Mouse (Mus musculus): ENCODE data around the gene Gm10799. TPM values are rescaled to one million over a fixed set of nuclear protein-coding genes. Genes with fewer than 3 reads are reported as not detected.
A peak's percentile ranks its signal among the peaks of the same experiment; 100 is the strongest.
"Not testable (repeated sequence)": the region's sequence is repeated elsewhere in the genome, so short reads cannot be mapped to it uniquely, and the experiment has no call there.

Gm10799 gene
- polyA plus RNA-seq, 1 experiment from 2014 or later, result not detected

GRCm38 (mm10) chr2:104099231-104099585 lies 30.9 kb upstream of the Gm10799 start:
- Histone ChIP-seq H3K27ac (no peak overlapping the region), H3K9me3 (ENCODE audit: control insufficient read depth, low read length) (no peaks in the 10 kb centered on the region), H3K4me2 (replicated peaks) (no peak overlapping the region), H3K4me3 (replicated peaks; ENCODE audit: low read length) (no peak overlapping the region), H3K4me1 (replicated peaks; ENCODE audit: control insufficient read depth, insufficient read depth, low read length) (peaks cover 8% of the 10 kb centered on the region), H3K27me3 (ENCODE audit: control insufficient read depth, insufficient read depth, low read length) (no peaks in the 10 kb centered on the region), H3K36me3 (replicated peaks; ENCODE audit: control insufficient read depth, insufficient read depth) (no peaks in the 10 kb centered on the region), H3K9ac (no peak overlapping the region)
- no peak for DNase-seq (ENCODE audit: low spot score)
- 97% methylated on average over 2 of the region's 2 CpGs for WGBS
- no peak for ATAC-seq (ENCODE audit: low FRiP score)

- DNase-seq (ENCODE audit: low spot score), result no peak
- no peaks in the 10 kb centered on the region for H3K36me3 ChIP-seq (replicated peaks; ENCODE audit: control insufficient read depth, insufficient read depth)
- no peak overlapping the region for H3K4me3 ChIP-seq (replicated peaks; ENCODE audit: low read length)
- WGBS, result 43% methylated on average over 3 of the region's 3 CpGs
- no peak overlapping the region for H3K27ac ChIP-seq
- no peak for ATAC-seq (ENCODE audit: low FRiP score)
- H3K4me2 ChIP-seq (replicated peaks), result no peak overlapping the region
- H3K9me3 ChIP-seq (ENCODE audit: control insufficient read depth, low read length), result no peaks in the 10 kb centered on the region
- peaks cover 8% of the 10 kb centered on the region for H3K4me1 ChIP-seq (replicated peaks; ENCODE audit: control insufficient read depth, insufficient read depth, low read length)
- no peak overlapping the region for H3K9ac ChIP-seq
- H3K27me3 ChIP-seq (ENCODE audit: control insufficient read depth, insufficient read depth, low read length), result no peaks in the 10 kb centered on the region
These were observed 30.3 kb upstream of the Gm10799 start for GRCm38 (mm10) chr2:104098529-104099230.

- H3K4me1 ChIP-seq (replicated peaks; ENCODE audit: control insufficient read depth, insufficient read depth, low read length); H3K9me3 ChIP-seq (ENCODE audit: control insufficient read depth, low read length); DNase-seq (ENCODE audit: low spot score); H3K9ac ChIP-seq; H3K27ac ChIP-seq; H3K27me3 ChIP-seq (ENCODE audit: control insufficient read depth, insufficient read depth, low read length); H3K36me3 ChIP-seq (replicated peaks; ENCODE audit: control insufficient read depth, insufficient read depth); H3K4me3 ChIP-seq (replicated peaks; ENCODE audit: low read length); ATAC-seq (ENCODE audit: low FRiP score): not testable (repeated sequence)
- H3K4me2 ChIP-seq (replicated peaks), result peak overlapping the region; percentile 66; the same call in 1 of the 2 replicates
- 93% methylated on average over 4 of the region's 4 CpGs for WGBS
These were observed 29.0 kb upstream of the Gm10799 start for GRCm38 (mm10) chr2:104097396-104097795.

GRCm38 (mm10) chr2:104096796-104097195 lies 28.4 kb upstream of the Gm10799 start:
- H3K27me3 ChIP-seq (ENCODE audit: control insufficient read depth, insufficient read depth, low read length); H3K4me1 ChIP-seq (replicated peaks; ENCODE audit: control insufficient read depth, insufficient read depth, low read length); H3K4me3 ChIP-seq (replicated peaks; ENCODE audit: low read length); ATAC-seq (ENCODE audit: low FRiP score); H3K36me3 ChIP-seq (replicated peaks; ENCODE audit: control insufficient read depth, insufficient read depth); H3K9ac ChIP-seq; H3K9me3 ChIP-seq (ENCODE audit: control insufficient read depth, low read length); DNase-seq (ENCODE audit: low spot score); H3K27ac ChIP-seq: not testable (repeated sequence)
- WGBS, result 73% methylated on average over 1 of the region's 1 CpGs
- H3K4me2 ChIP-seq (replicated peaks), result peak overlapping the region; percentile 66

DNA sequence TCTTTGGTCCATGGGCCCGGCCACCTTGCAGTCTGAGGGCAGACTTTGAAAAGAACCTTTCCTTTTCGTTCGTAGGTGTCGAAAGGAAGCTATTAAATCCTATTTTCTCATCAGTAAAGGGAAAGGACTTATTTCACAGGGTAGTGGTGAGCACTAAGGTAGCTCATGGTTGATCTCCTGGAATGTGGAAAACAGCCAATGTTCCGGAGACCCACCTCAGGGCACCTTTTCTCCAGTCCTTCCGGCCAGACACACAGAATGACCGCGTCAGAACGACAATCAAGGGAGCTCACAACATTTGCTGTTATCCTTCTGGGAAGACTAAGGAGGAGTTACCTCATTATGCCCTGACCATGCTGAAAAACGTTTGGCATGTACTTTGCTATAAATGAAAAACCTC lies 27.9 kb upstream of the Gm10799 start:
- 45% methylated on average over 10 of the region's 10 CpGs for WGBS
- H3K4me2 ChIP-seq (replicated peaks), result peak overlapping the region; percentile 66
- H3K4me1 ChIP-seq (replicated peaks; ENCODE audit: control insufficient read depth, insufficient read depth, low read length), result peaks cover 8% of the 10 kb centered on the region
- H3K27me3 ChIP-seq (ENCODE audit: control insufficient read depth, insufficient read depth, low read length), result no peaks in the 10 kb centered on the region
- no peaks in the 10 kb centered on the region for H3K9me3 ChIP-seq (ENCODE audit: control insufficient read depth, low read length)
- no peak for ATAC-seq (ENCODE audit: low FRiP score)
- DNase-seq (ENCODE audit: low spot score), result no peak
- H3K27ac ChIP-seq, result peak overlapping the region; percentile 68
- no peaks in the 10 kb centered on the region for H3K36me3 ChIP-seq (replicated peaks; ENCODE audit: control insufficient read depth, insufficient read depth)
- H3K9ac ChIP-seq, result peak overlapping the region; percentile 57
- peak overlapping the region; percentile 40 for H3K4me3 ChIP-seq (replicated peaks; ENCODE audit: low read length)

DNA sequence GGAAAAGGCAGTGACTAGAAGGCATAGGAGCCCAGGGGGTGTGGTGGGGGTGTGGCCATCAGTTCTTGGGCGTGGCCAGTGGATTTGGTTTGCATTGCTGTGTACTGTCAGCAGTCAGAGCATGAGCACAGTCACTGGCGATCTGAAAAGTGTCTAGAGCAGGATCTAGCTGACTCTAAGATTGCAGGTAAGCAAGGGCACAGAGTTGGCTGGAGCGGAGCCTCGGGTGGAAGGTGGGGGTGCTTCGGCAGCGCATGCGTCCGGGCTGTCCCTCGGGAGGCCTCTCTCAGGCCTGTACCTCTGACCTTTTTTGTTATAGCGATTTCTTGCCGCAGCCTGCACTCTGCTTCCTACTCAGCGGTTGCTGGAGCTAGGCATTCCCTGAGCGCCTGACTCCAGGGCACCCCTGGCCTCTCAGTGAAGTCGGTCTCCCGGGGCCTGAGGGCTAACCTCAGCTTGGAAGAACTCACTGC lies 27.4 kb upstream of the Gm10799 start, which contains the start of gene Cd59a:
TSS of gene Cd59a (plus strand) at position 61 of the 473 bp plus-strand sequence.
- peak within 1 kb of the TSS; percentile 68 for H3K27ac ChIP-seq
- DNase-seq (ENCODE audit: low spot score) (peak; percentile 72), ATAC-seq (ENCODE audit: low FRiP score) (peak; percentile 88)
- H3K4me3 ChIP-seq (replicated peaks; ENCODE audit: low read length), result peak within 1 kb of the TSS; percentile 40
- peak within 1 kb of the TSS; percentile 66 for H3K4me2 ChIP-seq (replicated peaks)
- no peaks in the 10 kb centered on the region for H3K36me3 ChIP-seq (replicated peaks; ENCODE audit: control insufficient read depth, insufficient read depth)
- peaks cover 8% of the 10 kb centered on the region for H3K4me1 ChIP-seq (replicated peaks; ENCODE audit: control insufficient read depth, insufficient read depth, low read length)
- peak within 1 kb of the TSS; percentile 57 for H3K9ac ChIP-seq
- H3K9me3 ChIP-seq (ENCODE audit: control insufficient read depth, low read length), result no peaks in the 10 kb centered on the region
- WGBS, result 3% methylated on average over 15 of the region's 15 CpGs
- no peaks in the 10 kb centered on the region for H3K27me3 ChIP-seq (ENCODE audit: control insufficient read depth, insufficient read depth, low read length)

DNA sequence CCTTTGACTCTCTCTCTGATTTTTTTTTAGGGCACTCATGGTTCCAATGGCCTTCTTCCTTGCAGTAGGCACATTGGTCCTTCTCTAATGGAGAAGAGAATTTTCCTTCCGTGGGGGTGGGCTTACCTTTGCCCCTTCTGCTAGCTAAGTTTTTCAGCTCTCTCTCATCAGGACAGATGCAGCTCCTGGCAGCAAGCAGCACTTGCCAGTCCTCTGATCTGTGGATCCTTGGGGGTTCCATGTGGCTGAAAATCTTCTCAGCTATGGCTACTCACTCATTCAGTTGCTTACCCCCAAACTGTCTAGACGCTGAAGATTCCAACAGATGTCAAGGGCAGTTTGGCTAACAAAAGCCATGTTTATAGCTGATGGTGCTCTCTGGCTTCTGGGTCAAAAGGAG lies 25.0 kb upstream of the Gm10799 start:
- no peaks in the 10 kb centered on the region for H3K27me3 ChIP-seq (ENCODE audit: control insufficient read depth, insufficient read depth, low read length)
- H3K27ac ChIP-seq, result no peak overlapping the region
- no peak for DNase-seq (ENCODE audit: low spot score)
- no peaks in the 10 kb centered on the region for H3K36me3 ChIP-seq (replicated peaks; ENCODE audit: control insufficient read depth, insufficient read depth)
- no peak overlapping the region for H3K4me2 ChIP-seq (replicated peaks)
- H3K9ac ChIP-seq, result no peak overlapping the region
- 85% methylated on average over 2 of the region's 2 CpGs for WGBS
- no peak for ATAC-seq (ENCODE audit: low FRiP score)
- peaks cover 8% of the 10 kb centered on the region for H3K4me1 ChIP-seq (replicated peaks; ENCODE audit: control insufficient read depth, insufficient read depth, low read length)
- no peak overlapping the region for H3K4me3 ChIP-seq (replicated peaks; ENCODE audit: low read length)
- no peaks in the 10 kb centered on the region for H3K9me3 ChIP-seq (ENCODE audit: control insufficient read depth, low read length)

DNA sequence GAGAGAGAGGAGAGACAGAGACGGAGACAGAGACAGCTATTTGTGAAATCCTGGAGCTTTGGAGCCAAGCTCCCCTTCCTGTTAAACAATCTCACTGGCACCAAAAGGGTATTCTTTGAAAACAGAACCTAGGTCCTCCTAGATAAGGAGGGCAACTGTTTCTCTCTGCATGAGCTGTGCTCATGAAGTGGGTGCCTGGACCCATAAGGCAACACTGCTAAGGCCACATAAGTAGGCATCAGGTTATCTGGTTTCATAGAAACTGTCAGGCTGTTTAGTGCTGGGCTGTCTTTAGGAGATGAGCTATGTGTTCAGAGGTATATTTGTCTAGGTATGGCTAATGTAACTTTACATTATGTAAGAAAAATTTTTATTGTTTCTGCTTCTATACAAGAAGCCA lies 19.2 kb upstream of the Gm10799 start:
- not testable (repeated sequence) for H3K9ac ChIP-seq; H3K27me3 ChIP-seq (ENCODE audit: control insufficient read depth, insufficient read depth, low read length); H3K4me1 ChIP-seq (replicated peaks; ENCODE audit: control insufficient read depth, insufficient read depth, low read length); H3K27ac ChIP-seq; ATAC-seq (ENCODE audit: low FRiP score); H3K36me3 ChIP-seq (replicated peaks; ENCODE audit: control insufficient read depth, insufficient read depth); H3K4me3 ChIP-seq (replicated peaks; ENCODE audit: low read length); H3K9me3 ChIP-seq (ENCODE audit: control insufficient read depth, low read length); H3K4me2 ChIP-seq (replicated peaks); DNase-seq (ENCODE audit: low spot score)
- WGBS, result 93% methylated on average over 1 of the region's 1 CpGs

GRCm38 (mm10) chr2:104084027-104084426 lies 15.7 kb upstream of the Gm10799 start:
- not testable (repeated sequence) for H3K27ac ChIP-seq; H3K27me3 ChIP-seq (ENCODE audit: control insufficient read depth, insufficient read depth, low read length); H3K36me3 ChIP-seq (replicated peaks; ENCODE audit: control insufficient read depth, insufficient read depth); ATAC-seq (ENCODE audit: low FRiP score); DNase-seq (ENCODE audit: low spot score); H3K9ac ChIP-seq; H3K9me3 ChIP-seq (ENCODE audit: control insufficient read depth, low read length); H3K4me3 ChIP-seq (replicated peaks; ENCODE audit: low read length); H3K4me1 ChIP-seq (replicated peaks; ENCODE audit: control insufficient read depth, insufficient read depth, low read length); H3K4me2 ChIP-seq (replicated peaks)

GRCm38 (mm10) chr2:104082474-104082873 lies 14.1 kb upstream of the Gm10799 start:
- no peaks in the 10 kb centered on the region for H3K9me3 ChIP-seq (ENCODE audit: control insufficient read depth, low read length)
- H3K4me2 ChIP-seq (replicated peaks), result no peak overlapping the region
- H3K4me1 ChIP-seq (replicated peaks; ENCODE audit: control insufficient read depth, insufficient read depth, low read length), result no peaks in the 10 kb centered on the region
- no peak overlapping the region for H3K9ac ChIP-seq
- no peak overlapping the region for H3K27ac ChIP-seq
- H3K36me3 ChIP-seq (replicated peaks; ENCODE audit: control insufficient read depth, insufficient read depth), result no peaks in the 10 kb centered on the region
- no peak for ATAC-seq (ENCODE audit: low FRiP score)
- H3K27me3 ChIP-seq (ENCODE audit: control insufficient read depth, insufficient read depth, low read length), result no peaks in the 10 kb centered on the region
- H3K4me3 ChIP-seq (replicated peaks; ENCODE audit: low read length), result no peak overlapping the region
- no peak for DNase-seq (ENCODE audit: low spot score)
